Mouse (Mus musculus): Measurements from ENCODE around the gene Pex3. TPM values are rescaled to one million over a fixed set of nuclear protein-coding genes. Genes with fewer than 3 reads are reported as not detected.

Gene Pex3
- polyA plus RNA-seq, 1 experiment from 2014 or later, result 27.2 TPM

DNA sequence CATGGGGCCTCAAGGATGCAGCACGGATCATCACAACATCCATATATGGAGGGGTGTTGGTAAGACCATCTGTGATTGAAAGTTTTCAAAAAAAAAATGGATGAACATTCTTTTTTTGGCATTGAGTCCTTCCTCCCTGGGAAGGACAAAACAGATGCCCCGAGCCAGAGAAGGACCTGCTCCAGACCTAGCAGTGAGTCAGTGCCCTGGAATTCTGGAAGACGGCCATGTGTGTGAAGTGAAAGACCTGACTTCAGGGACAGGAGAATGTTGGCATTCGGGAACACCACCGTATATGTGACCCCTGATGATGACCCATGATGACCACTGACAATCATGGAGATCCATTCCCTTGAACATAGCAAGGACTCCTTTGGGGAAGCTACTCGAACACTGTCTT lies 63.3 kb downstream of the Pex3 start:
- H3K4me3 ChIP-seq (ENCODE audit: low read depth, low read length), result no peak overlapping the region
- DNase-seq (ENCODE audit: low spot score) (no peak), ATAC-seq (ENCODE audit: insufficient number of reproducible peaks, low FRiP score, low TSS enrichment, low read depth) (no peak)
- H3K36me3 ChIP-seq (ENCODE audit: control insufficient read depth, insufficient read depth, low read length), result no peaks in the 10 kb centered on the region
- H3K27ac ChIP-seq (replicated peaks; ENCODE audit: low read depth, low read length), result no peak overlapping the region
- no peaks in the 10 kb centered on the region for H3K9me3 ChIP-seq (ENCODE audit: control insufficient read depth, low read length)
- H3K27me3 ChIP-seq (ENCODE audit: control insufficient read depth, insufficient read depth, low read length), result no peaks in the 10 kb centered on the region
- H3K4me2 ChIP-seq (ENCODE audit: low read depth, severe bottlenecking), result no peak overlapping the region
- no peak overlapping the region for H3K9ac ChIP-seq (ENCODE audit: low read length)
- H3K4me1 ChIP-seq (ENCODE audit: control insufficient read depth, insufficient read depth, low read length), result no peaks in the 10 kb centered on the region
- 85% methylated on average over 6 of the region's 6 CpGs for WGBS

DNA sequence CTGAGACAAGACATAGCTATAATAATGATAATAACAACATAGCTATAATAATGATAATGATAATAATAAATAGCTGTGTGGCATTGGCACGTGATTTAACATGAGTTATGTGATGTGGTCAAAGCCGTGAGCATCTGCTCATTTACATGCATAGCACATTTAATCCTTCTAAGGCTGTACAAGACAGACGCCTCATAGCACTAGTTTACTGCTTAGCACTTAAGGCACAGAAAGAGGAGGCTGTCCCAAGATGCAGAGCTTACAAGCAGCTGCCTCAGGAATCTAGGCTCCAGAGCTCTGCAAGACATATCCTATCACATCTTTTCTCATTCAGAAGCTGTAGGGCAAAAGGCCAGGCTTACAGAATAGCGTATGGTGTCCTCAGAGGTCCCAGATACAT lies 67.0 kb downstream of the Pex3 start:
- DNase-seq (ENCODE audit: low spot score) (no peak), ATAC-seq (ENCODE audit: insufficient number of reproducible peaks, low FRiP score, low TSS enrichment, low read depth) (no peak)
- H3K9me3 ChIP-seq (ENCODE audit: control insufficient read depth, low read length), result no peaks in the 10 kb centered on the region
- no peak overlapping the region for H3K4me3 ChIP-seq (ENCODE audit: low read depth, low read length)
- H3K36me3 ChIP-seq (ENCODE audit: control insufficient read depth, insufficient read depth, low read length), result no peaks in the 10 kb centered on the region
- H3K9ac ChIP-seq (ENCODE audit: low read length), result no peak overlapping the region
- no peak overlapping the region for H3K4me2 ChIP-seq (ENCODE audit: low read depth, severe bottlenecking)
- H3K4me1 ChIP-seq (ENCODE audit: control insufficient read depth, insufficient read depth, low read length), result no peaks in the 10 kb centered on the region
- WGBS, result 77% methylated on average over 4 of the region's 4 CpGs
- no peaks in the 10 kb centered on the region for H3K27me3 ChIP-seq (ENCODE audit: control insufficient read depth, insufficient read depth, low read length)
- no peak overlapping the region for H3K27ac ChIP-seq (replicated peaks; ENCODE audit: low read depth, low read length)

DNA sequence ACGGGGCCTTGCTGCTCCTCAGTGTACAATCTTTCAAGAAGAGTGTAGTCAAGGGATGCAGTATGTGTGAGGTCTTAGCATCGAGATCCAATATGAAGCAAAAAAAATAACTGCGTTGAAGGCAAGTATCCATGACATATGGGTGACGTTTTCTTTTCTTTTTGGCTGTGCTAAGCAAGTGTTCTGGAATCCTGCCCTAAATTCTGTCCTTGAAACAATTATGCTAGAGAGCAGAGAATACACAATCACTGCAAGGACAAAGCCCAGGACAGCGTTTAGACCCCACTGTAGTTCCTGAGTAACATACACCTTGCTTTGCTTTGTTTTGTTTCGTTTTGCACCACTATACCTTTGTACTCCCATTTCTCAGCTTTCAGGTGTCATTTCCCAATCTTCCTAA lies 73.6 kb downstream of the Pex3 start:
- Histone ChIP-seq H3K9me3 (ENCODE audit: control insufficient read depth, low read length) (no peaks in the 10 kb centered on the region), H3K4me2 (ENCODE audit: low read depth, severe bottlenecking) (no peak overlapping the region), H3K4me1 (ENCODE audit: control insufficient read depth, insufficient read depth, low read length) (no peaks in the 10 kb centered on the region), H3K27me3 (ENCODE audit: control insufficient read depth, insufficient read depth, low read length) (peaks cover 12% of the 10 kb centered on the region; the same call in 1 of the 2 replicates), H3K9ac (ENCODE audit: low read length) (no peak overlapping the region), H3K4me3 (ENCODE audit: low read depth, low read length) (no peak overlapping the region), H3K27ac (replicated peaks; ENCODE audit: low read depth, low read length) (no peak overlapping the region), H3K36me3 (ENCODE audit: control insufficient read depth, insufficient read depth, low read length) (no peaks in the 10 kb centered on the region)
- 81% methylated on average over 6 of the region's 6 CpGs for WGBS
- ATAC-seq (ENCODE audit: insufficient number of reproducible peaks, low FRiP score, low TSS enrichment, low read depth) (no peak), DNase-seq (ENCODE audit: low spot score) (no peak)

DNA sequence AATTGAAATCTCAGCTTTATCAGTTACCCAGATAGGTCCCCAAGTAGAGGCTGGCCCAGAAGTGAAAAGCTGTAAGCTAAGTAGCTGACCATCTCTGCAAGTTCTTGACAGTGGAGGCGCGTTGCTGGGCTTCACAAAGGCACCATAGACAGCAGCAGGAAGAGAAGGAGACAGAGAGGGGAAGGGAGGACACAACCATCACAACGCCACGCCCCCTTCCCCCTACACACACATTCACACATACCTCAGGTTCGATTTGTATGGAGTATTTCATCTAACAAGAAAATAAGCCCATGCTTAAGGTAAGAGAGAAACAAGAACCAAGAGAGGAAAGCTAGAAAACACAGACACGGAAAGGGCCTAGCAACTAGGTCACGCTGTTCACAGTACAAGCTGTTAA lies 77.8 kb downstream of the Pex3 start:
- H3K9ac ChIP-seq (ENCODE audit: low read length), result no peak overlapping the region
- ATAC-seq (ENCODE audit: insufficient number of reproducible peaks, low FRiP score, low TSS enrichment, low read depth), result no peak
- WGBS, result 27% methylated on average over 7 of the region's 7 CpGs
- no peak overlapping the region for H3K27ac ChIP-seq (replicated peaks; ENCODE audit: low read depth, low read length)
- no peaks in the 10 kb centered on the region for H3K36me3 ChIP-seq (ENCODE audit: control insufficient read depth, insufficient read depth, low read length)
- no peaks in the 10 kb centered on the region for H3K4me1 ChIP-seq (ENCODE audit: control insufficient read depth, insufficient read depth, low read length)
- no peaks in the 10 kb centered on the region for H3K9me3 ChIP-seq (ENCODE audit: control insufficient read depth, low read length)
- H3K4me2 ChIP-seq (ENCODE audit: low read depth, severe bottlenecking), result no peak overlapping the region
- peaks cover 27% of the 10 kb centered on the region for H3K27me3 ChIP-seq (ENCODE audit: control insufficient read depth, insufficient read depth, low read length)
- no peak overlapping the region for H3K4me3 ChIP-seq (ENCODE audit: low read depth, low read length)
- DNase-seq (ENCODE audit: low spot score), result no peak

DNA sequence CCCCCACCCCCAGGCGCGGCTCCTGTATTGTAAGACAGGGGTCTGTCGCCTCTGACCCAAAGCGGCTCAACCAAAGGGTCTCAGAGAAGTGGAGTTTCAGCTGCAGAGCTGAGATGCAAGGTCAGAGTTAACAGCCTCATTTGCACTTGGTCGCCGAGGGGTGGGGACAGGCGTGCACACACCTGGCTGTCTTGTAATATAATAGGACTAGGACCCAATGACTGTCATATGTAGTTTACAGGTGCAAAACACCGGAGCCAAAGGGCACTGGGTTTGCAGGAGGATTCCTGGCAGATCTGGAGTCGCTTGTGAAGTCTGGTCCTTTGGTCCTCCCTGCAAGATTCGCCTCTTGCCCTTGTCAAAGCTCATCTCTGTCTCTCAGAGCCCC lies 78.4 kb downstream of the Pex3 start:
- DNase-seq (ENCODE audit: low spot score) (no peak), ATAC-seq (ENCODE audit: insufficient number of reproducible peaks, low FRiP score, low TSS enrichment, low read depth) (peak; percentile 47; the same call in 1 of the 2 replicates)
- peaks cover 27% of the 10 kb centered on the region for H3K27me3 ChIP-seq (ENCODE audit: control insufficient read depth, insufficient read depth, low read length)
- no peak overlapping the region for H3K27ac ChIP-seq (replicated peaks; ENCODE audit: low read depth, low read length)
- no peaks in the 10 kb centered on the region for H3K36me3 ChIP-seq (ENCODE audit: control insufficient read depth, insufficient read depth, low read length)
- no peaks in the 10 kb centered on the region for H3K4me1 ChIP-seq (ENCODE audit: control insufficient read depth, insufficient read depth, low read length)
- WGBS, result 4% methylated on average over 10 of the region's 10 CpGs
- H3K9me3 ChIP-seq (ENCODE audit: control insufficient read depth, low read length), result no peaks in the 10 kb centered on the region
- H3K9ac ChIP-seq (ENCODE audit: low read length), result peak overlapping the region; percentile 47
- H3K4me3 ChIP-seq (ENCODE audit: low read depth, low read length), result peak overlapping the region; percentile 52
- peak overlapping the region; percentile 94 for H3K4me2 ChIP-seq (ENCODE audit: low read depth, severe bottlenecking)

Other genes with a start within 250 kb of the Pex3 start
- gene Phactr2, start 78.7 kb downstream of the Pex3 start, polyA plus RNA-seq (2014; fragmentation: Nextera tagmentation; extraction: Ambion mirVana), result 27.7 and 28.8 TPM in 2 replicates
- 25.6 and 26.4 TPM in 2 replicates for gene Fuca2, start 53.6 kb downstream of the Pex3 start, polyA plus RNA-seq (2014; fragmentation: Nextera tagmentation; extraction: Ambion mirVana)
- 4.3 and 4.9 TPM in 2 replicates for gene Adat2, start 248 bp downstream of the Pex3 start, polyA plus RNA-seq (2014; fragmentation: Nextera tagmentation; extraction: Ambion mirVana)